Mouse (Mus musculus) heart, embryonic 13.5 days (tissue): ENCODE measurements around the gene Arhgap24. TPM values are rescaled to one million over a fixed set of nuclear protein-coding genes. Genes with fewer than 3 reads are reported as not detected.

Experiments used
- ATAC-seq: fragments of 200-750 bp; cut with Nextera tagmentation; 2 replicates; pipeline ENCODE4 v1.8.0; 2017; ENCODE audit warnings: moderate TSS enrichment; ENCODE audit not compliant: insufficient number of reproducible peaks, low FRiP score, low TSS enrichment; ENCODE audit errors: extremely low read depth
- H3K27ac ChIP-seq: fragments of 300-500 bp; sonication (generic); replicated peaks from 2 replicates; pipeline ENCODE4 v1.5.1; 2015; ENCODE audit warnings: moderate library complexity, mild to moderate bottlenecking, inconsistent platforms
- H3K27me3 ChIP-seq: fragments of 300-500 bp; sonication (generic); replicated peaks from 2 replicates; pipeline ENCODE4 v1.6.1; 2015; ENCODE audit warnings: mild to moderate bottlenecking, inconsistent platforms
- H3K36me3 ChIP-seq: fragments of 300-500 bp; sonication (generic); 2 replicates; pipeline ENCODE4 v1.6.1; 2015; ENCODE audit warnings: mild to moderate bottlenecking, inconsistent platforms
- H3K4me1 ChIP-seq: fragments of 300-500 bp; sonication (generic); 2 replicates; pipeline ENCODE4 v1.6.1; 2015; ENCODE audit warnings: inconsistent platforms
- H3K4me2 ChIP-seq: fragments of 300-500 bp; sonication (generic); 2 replicates; pipeline ENCODE4 v1.6.1; 2015; ENCODE audit warnings: inconsistent platforms, mild to moderate bottlenecking, moderate library complexity
- H3K4me3 ChIP-seq: fragments of 300-500 bp; sonication (generic); 2 replicates; pipeline ENCODE4 v1.5.1; 2015; ENCODE audit warnings: moderate library complexity, mild to moderate bottlenecking, inconsistent platforms
- H3K9ac ChIP-seq: fragments of 300-500 bp; sonication (generic); 2 replicates; pipeline ENCODE4 v1.6.1; 2015; ENCODE audit warnings: inconsistent platforms, mild to moderate bottlenecking, moderate library complexity
- H3K9me3 ChIP-seq: fragments of 300-500 bp; sonication (generic); 2 replicates; pipeline ENCODE4 v1.6.1; 2016; ENCODE audit warnings: inconsistent platforms
- WGBS: fragments of 180-500 bp; shearing (Covaris S2); methylation state at CpG from one replicate; pipeline ENCODE4 v1.1.7; 2015; ENCODE audit warnings: mixed read lengths; 5-methylcytosine and 5-hydroxymethylcytosine counted together
- polyA plus RNA-seq: library from polyadenylated mRNA; unstranded; fragments of >200 nt; fragmentation: Nextera tagmentation; extraction: Ambion mirVana; gene quantifications from 2 replicates; pipeline ENCODE4 v1.2.1, GENCODE M21; 2015

Arhgap24 gene
- polyA plus RNA-seq, 1 experiment from 2014 or later: 11.2 TPM

DNA sequence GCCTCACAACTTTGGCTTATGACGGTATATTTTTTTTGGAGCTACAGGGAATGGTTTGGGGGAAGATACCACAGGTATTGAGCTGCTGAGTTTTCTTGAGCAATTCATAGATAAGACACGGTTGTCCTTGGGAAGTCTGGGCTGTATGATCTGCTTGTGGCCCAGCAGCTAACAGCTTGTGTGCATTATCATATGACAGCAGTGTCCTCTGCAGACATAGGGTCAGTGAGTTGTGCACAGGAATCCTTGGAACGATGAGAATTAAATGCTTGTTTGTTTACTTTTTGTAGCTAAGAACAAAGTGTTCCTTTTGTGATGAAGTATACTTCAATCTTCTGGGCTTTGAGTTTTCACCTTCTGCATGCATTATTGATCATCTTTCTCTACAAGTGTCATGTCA is 21.9 kb downstream of the Arhgap24 start:
- WGBS: 59% methylated on average over 3 of the region's 3 CpGs
- ATAC-seq: no peak

DNA sequence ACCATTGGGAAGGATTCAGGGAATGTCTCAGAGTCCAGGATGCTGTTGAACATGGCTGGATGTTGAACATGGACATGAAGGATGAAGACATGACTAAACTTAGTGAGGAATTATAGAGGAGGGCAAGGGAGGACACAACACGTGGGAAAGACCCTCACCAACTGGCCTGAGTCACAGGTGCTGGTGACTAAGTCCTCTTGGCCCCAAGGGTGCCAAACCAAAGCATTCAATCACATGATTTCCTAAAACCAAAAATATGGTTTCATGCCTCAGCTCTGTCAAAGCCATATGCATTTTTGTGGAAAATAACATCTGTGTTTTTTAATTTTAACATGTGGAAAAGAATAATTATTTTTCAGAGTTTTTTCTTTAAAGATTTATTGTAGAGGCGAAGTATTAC is 22.7 kb downstream of the Arhgap24 start:
- Histone ChIP-seq H3K9ac (no peak overlapping the region), H3K27ac (no peak overlapping the region), H3K4me2 (no peak overlapping the region), H3K9me3 (no peaks in the 10 kb centered on the region), H3K36me3 (no peaks in the 10 kb centered on the region), H3K4me1 (peaks cover 11% of the 10 kb centered on the region), H3K27me3 (no peaks in the 10 kb centered on the region), H3K4me3 (no peak overlapping the region)
- ATAC-seq: no peak
- WGBS: 69% methylated on average over 2 of the region's 2 CpGs

More for the DNA sequence above, 21.9 kb downstream of the Arhgap24 start:
- Histone ChIP-seq H3K36me3 (no peaks in the 10 kb centered on the region), H3K4me3 (no peak overlapping the region), H3K9me3 (no peaks in the 10 kb centered on the region), H3K9ac (no peak overlapping the region), H3K27ac (0 out of 2 replicates have a peak overlapping the region, but pooled peaks have one; percentile 20), H3K4me2 (no peak overlapping the region), H3K27me3 (no peaks in the 10 kb centered on the region), H3K4me1 (peaks cover 11% of the 10 kb centered on the region)

DNA sequence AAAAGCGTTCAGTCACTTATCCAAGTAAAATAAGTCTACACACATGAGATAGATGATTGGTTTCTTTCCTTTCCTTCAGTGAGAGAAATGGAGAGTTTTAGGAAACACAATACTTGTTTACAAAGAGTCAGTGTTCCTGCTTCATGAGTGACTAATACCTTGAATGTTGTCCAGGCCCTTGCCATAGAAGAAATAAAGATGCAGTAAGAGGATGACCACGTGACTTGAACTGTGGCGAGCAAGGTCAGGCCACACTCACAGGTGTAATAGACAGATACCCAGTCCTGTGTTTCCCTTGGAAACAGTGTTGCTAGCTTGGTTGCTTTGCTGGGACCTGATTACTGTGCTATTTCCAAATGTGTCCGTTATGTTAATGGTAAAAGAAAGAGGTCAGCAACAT is 23.4 kb downstream of the Arhgap24 start:
- Histone ChIP-seq H3K4me2 (no peak overlapping the region), H3K9ac (no peak overlapping the region), H3K27ac (no peak overlapping the region), H3K27me3 (no peaks in the 10 kb centered on the region), H3K9me3 (no peaks in the 10 kb centered on the region), H3K4me1 (peaks cover 16% of the 10 kb centered on the region), H3K4me3 (no peak overlapping the region), H3K36me3 (no peaks in the 10 kb centered on the region)
- ATAC-seq: no peak
- 75% methylated on average over 4 of the region's 4 CpGs for WGBS

DNA sequence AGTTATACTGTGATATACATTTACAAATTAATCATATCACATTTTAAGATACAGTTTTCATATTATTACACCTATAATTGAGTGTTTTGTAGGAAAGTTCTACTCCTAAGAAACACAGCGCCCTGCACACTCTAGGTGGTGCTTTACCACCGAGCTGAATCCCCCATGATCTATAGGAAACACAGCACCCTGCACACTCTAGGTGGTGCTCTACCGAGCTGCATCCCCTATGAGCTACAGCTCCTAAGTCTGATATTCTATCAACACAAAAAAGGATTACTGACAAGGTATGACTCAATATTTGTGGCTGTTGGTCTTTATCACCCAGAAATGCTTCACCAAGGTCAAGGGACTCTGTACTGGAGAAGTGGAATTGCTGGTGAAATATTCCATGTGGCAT is 27.0 kb downstream of the Arhgap24 start:
- WGBS: 56% methylated on average over 3 of the region's 3 CpGs

DNA sequence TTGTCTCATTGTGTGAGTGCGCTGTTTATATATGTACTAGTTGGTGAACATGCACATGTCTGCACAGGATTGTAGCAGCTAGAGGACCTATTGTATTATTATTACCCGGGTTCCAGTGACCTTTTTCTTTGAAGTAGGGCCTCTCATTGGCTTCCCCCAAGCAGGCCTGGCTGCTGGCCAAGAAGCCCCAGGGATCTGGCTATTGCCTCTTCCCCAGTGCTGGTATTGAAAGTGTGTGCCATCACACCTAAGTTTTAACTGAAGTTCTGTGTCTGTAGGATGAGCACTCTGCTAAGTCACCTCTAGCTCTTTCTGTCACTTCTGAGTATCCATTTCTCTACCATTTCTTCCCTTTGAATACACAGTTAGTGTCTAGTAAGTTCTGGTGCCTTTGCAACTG is 28.2 kb downstream of the Arhgap24 start:
- Histone ChIP-seq H3K9ac (no peak overlapping the region), H3K4me3 (no peak overlapping the region), H3K9me3 (no peaks in the 10 kb centered on the region), H3K4me1 (0 out of 2 replicates have a peak, but pooled peaks cover 5% of the 10 kb centered on the region), H3K4me2 (no peak overlapping the region), H3K27ac (no peak overlapping the region), H3K36me3 (no peaks in the 10 kb centered on the region), H3K27me3 (no peaks in the 10 kb centered on the region)
- WGBS: 51% methylated on average over 2 of the region's 2 CpGs
- ATAC-seq: no peak

More for the DNA sequence above, 27.0 kb downstream of the Arhgap24 start:
- Histone ChIP-seq H3K4me3 (no peak overlapping the region), H3K36me3 (no peaks in the 10 kb centered on the region), H3K27ac (no peak overlapping the region), H3K4me2 (no peak overlapping the region), H3K9ac (no peak overlapping the region), H3K9me3 (no peaks in the 10 kb centered on the region), H3K27me3 (no peaks in the 10 kb centered on the region), H3K4me1 (0 out of 2 replicates have a peak, but pooled peaks cover 5% of the 10 kb centered on the region)
- ATAC-seq: no peak

DNA sequence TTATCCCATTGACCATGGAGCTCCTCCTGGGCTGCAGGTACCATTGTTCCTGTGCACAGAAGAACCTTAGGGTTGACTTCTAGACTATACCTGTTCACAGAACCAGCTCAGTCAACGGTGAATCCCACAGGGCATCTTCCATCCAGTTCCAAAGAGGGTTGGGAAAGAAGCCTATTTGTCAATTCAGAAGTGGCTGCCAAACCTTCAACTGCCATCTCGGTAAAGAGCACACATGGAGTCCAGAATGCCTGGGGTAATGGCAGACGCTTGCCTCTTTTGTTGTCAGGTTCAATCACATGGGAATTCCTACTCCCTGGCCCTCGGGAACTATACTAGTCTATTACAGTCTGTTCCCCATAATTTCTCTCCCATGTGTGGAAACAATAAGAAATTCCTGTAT is 30.5 kb downstream of the Arhgap24 start:
- 72% methylated on average over 4 of the region's 4 CpGs for WGBS
- 0 out of 2 replicates have a peak, but pooled peaks cover 5% of the 10 kb centered on the region for H3K4me1 ChIP-seq

DNA sequence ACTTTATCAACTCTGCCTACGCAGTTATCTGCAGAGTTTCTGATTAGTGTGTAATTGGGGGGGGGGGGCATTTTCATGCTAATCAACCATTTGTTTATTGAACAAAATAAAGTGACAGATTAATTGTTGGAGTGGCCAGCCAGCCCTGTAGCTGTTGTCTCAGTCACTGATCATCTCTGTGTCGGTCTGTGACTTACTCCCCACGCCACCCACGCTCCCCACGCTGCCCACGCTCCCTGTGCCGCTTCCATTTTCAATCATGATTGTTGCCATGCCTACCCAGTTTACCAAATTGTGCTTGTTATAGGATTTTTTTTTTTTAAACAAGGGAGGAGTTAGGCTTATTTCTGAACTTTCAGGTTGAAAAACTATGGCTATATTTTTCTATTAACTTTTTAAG is 34.3 kb downstream of the Arhgap24 start:
- Histone ChIP-seq H3K36me3 (no peaks in the 10 kb centered on the region), H3K27ac (no peak overlapping the region), H3K4me1 (no peaks in the 10 kb centered on the region), H3K4me3 (no peak overlapping the region), H3K27me3 (no peaks in the 10 kb centered on the region), H3K9me3 (0 out of 2 replicates have a peak, but pooled peaks cover 5% of the 10 kb centered on the region), H3K4me2 (no peak overlapping the region), H3K9ac (no peak overlapping the region)
- WGBS: 67% methylated on average over 7 of the region's 7 CpGs
- no peak for ATAC-seq

More for the DNA sequence above, 30.5 kb downstream of the Arhgap24 start:
- no peaks in the 10 kb centered on the region for H3K36me3 ChIP-seq
- no peak for ATAC-seq
- H3K9me3 ChIP-seq: no peaks in the 10 kb centered on the region
- no peak overlapping the region for H3K4me3 ChIP-seq
- no peak overlapping the region for H3K4me2 ChIP-seq
- H3K27ac ChIP-seq: no peak overlapping the region
- no peak overlapping the region for H3K9ac ChIP-seq
- no peaks in the 10 kb centered on the region for H3K27me3 ChIP-seq

DNA sequence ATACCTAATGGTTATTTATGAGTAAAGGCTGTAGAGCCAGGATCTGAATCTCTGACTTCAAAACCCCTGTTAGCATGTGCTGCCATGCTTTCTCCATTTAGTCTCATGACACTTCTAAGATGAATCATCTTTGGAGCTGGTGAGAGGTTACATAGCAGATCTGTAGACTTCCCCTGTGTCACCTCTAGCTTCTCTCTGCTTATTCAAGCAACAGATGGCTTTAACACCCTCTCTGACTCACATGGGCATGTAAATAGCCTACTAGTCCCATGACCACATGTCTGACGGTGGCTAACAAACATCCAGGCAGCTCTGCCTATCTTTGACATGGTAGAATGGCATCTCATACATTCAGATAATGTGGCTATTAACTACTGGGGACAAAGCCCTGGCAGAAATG is 39.3 kb downstream of the Arhgap24 start:
- whole genome bisulfite sequencing: 31% methylated on average over 1 of the region's 1 CpGs
- Histone ChIP-seq H3K9ac (no peak overlapping the region), H3K27ac (no peak overlapping the region), H3K9me3 (0 out of 2 replicates have a peak, but pooled peaks cover 5% of the 10 kb centered on the region), H3K4me3 (no peak overlapping the region), H3K4me2 (no peak overlapping the region), H3K4me1 (no peaks in the 10 kb centered on the region), H3K36me3 (no peaks in the 10 kb centered on the region), H3K27me3 (no peaks in the 10 kb centered on the region)
- no peak for ATAC-seq

DNA sequence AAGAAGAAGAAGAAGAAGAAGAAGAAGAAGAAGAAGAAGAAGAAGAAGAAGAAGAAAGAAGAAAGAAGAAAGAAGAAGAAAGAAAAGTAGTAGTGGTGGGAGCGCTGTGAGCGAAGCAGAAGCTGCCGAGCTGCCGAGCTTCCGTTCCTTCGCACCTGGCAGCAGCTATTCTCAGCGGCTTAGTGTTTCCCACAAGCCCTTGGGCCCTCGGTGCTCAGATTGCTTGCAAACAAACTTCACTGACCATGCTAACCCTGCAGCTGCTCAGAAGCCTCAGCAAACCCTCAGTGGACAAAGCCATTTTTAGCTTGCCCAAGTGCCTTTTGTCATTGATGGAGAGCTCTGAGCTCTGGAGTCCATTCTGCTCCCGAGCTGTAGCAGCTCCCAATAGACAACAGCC is 54.1 kb downstream of the Arhgap24 start:
- Histone ChIP-seq H3K36me3 (no peaks in the 10 kb centered on the region), H3K9ac (no peak overlapping the region), H3K27me3 (no peaks in the 10 kb centered on the region), H3K9me3 (no peaks in the 10 kb centered on the region), H3K4me1 (no peaks in the 10 kb centered on the region), H3K4me2 (peak overlapping the region; percentile 27; the same call in 1 of the 2 replicates), H3K27ac (no peak overlapping the region), H3K4me3 (no peak overlapping the region)
- 56% methylated on average over 9 of the region's 9 CpGs for WGBS
- ATAC-seq: no peak

DNA sequence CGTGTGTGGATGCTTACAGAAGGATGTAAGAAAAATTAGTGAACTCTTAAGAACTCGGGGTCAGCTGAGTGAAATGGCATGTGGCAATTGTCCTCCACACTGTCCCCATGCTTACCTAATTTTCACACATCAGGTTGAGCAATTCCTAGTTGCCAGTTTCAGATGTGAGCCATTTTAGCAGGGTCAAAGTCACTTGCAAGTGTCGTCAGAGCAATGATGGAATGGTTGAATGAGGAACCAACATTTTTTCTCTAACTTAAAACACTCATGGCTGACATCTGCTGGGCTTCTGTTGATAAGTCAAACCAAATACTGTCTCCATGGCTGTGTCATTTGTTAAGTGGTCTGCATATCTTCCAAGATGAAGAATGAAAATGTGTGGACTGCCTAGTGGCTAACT is 56.6 kb downstream of the Arhgap24 start:
- H3K4me3 ChIP-seq: no peak overlapping the region
- H3K4me2 ChIP-seq: no peak overlapping the region
- no peaks in the 10 kb centered on the region for H3K4me1 ChIP-seq
- no peaks in the 10 kb centered on the region for H3K9me3 ChIP-seq
- no peak for ATAC-seq
- no peak overlapping the region for H3K27ac ChIP-seq
- H3K9ac ChIP-seq: no peak overlapping the region
- H3K36me3 ChIP-seq: no peaks in the 10 kb centered on the region
- 80% methylated on average over 3 of the region's 3 CpGs for WGBS
- no peaks in the 10 kb centered on the region for H3K27me3 ChIP-seq

DNA sequence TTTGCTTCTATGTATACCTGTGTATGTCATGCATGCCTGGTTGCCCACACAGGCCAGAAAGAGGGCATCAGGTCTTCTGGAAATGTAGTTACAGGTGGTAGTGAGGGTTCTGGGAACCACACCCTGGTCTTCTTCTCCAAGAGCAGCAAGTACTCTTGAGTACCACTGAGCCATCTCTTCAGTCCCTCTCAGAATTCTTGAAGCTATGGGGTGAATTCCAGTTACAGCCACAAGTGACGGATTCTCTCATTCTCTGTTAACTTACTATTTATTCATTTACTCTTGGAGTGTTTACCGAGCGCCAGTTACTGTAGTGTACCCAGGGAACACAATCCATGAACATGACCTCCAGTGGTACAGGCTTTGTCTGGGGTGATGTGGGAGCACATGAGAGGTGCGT is 65.1 kb downstream of the Arhgap24 start:
- 88% methylated on average over 4 of the region's 4 CpGs for WGBS
- no peak for ATAC-seq
- no peaks in the 10 kb centered on the region for H3K9me3 ChIP-seq
- no peak overlapping the region for H3K4me3 ChIP-seq
- no peaks in the 10 kb centered on the region for H3K4me1 ChIP-seq
- no peak overlapping the region for H3K27ac ChIP-seq
- no peak overlapping the region for H3K9ac ChIP-seq
- no peaks in the 10 kb centered on the region for H3K36me3 ChIP-seq
- H3K4me2 ChIP-seq: no peak overlapping the region
- no peaks in the 10 kb centered on the region for H3K27me3 ChIP-seq

DNA sequence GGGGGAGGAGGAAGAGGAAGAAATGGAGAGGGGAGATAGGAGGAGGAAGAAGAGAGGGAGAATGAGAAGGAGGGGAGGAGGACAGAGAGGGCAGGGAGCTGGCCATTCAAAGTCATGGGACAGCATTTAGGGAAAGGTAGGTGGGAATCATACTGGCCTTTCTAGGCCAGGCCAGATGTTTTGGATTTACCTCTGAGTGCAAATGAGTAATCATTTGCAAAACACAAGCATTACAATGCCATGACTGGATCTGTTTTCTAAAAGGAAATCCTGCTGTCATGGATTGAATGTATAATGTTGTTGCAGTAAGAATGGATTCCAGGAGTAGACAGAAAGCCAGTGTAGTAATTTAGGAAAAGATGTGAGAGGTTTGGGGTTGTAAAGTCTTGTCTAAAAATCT is 66.6 kb downstream of the Arhgap24 start:
- Histone ChIP-seq H3K27me3 (no peaks in the 10 kb centered on the region), H3K9ac (no peak overlapping the region)
- ATAC-seq: no peak

More for the DNA sequence above, 66.6 kb downstream of the Arhgap24 start:
- H3K4me3 ChIP-seq: no peak overlapping the region
- H3K4me2 ChIP-seq: no peak overlapping the region
- no peak overlapping the region for H3K27ac ChIP-seq
- no peaks in the 10 kb centered on the region for H3K9me3 ChIP-seq
- H3K36me3 ChIP-seq: no peaks in the 10 kb centered on the region
- H3K4me1 ChIP-seq: no peaks in the 10 kb centered on the region
